Mouse (Mus musculus) MEL-GATA-1-ER (cell line): ENCODE data around the gene Plcd1.

Source experiments
- DNase-seq: peaks from one replicate; pipeline ENCODE4 v3.0.0-alpha.2; 2012; ENCODE audit warnings: low read depth; ENCODE audit errors: extremely low read depth

Plcd1 gene

DNA sequence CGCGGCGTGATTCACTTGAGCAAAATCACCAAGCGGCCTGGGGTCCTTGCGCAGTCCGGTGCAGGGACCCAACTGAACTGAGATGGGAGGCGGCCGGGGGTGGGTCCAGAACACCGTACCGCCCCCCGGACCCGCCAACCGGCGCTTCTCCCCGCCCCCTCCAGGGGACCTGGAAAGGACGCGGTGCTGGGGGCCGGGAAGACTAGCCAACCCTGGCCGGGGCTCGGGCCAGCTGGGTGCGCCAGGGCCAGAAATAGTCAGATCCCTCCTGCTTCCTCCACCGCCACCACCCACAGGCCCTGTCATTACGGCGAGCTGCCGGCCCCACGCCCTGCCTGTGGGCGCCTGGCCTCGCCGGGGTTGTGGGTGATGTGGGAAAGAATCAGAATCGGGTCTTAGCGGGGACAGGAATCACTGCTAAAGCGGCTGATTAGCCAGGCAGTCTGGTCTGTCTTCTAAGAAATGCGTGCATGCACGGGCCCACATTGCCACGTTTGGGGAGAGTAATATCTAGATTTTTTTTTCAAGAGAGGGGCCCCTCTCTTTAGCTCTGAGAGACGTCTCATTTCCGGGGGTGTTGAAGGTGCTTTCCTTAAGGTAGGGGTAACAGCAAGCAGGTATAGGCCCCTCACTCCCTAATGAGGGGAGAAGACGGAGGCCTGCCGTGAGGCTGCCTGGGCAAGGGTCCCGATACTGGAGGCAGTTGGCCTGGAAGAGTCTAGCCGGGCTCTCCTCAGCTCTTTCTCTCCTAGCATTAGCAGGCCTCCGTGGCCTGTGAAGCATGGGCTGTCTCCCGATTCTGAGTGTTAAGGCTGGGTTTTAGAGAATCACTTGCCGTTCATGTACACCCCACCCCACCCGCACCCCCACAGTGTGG, at the start of gene Plcd1:
Plcd1 (minus strand) TSS at position 84 of the 877 bp plus-strand sequence.
- no peak for DNase-seq

- no peak for DNase-seq
These were observed 48.8 kb upstream of the Plcd1 start for GRCm38 (mm10) chr9:119142066-119142465.

DNA sequence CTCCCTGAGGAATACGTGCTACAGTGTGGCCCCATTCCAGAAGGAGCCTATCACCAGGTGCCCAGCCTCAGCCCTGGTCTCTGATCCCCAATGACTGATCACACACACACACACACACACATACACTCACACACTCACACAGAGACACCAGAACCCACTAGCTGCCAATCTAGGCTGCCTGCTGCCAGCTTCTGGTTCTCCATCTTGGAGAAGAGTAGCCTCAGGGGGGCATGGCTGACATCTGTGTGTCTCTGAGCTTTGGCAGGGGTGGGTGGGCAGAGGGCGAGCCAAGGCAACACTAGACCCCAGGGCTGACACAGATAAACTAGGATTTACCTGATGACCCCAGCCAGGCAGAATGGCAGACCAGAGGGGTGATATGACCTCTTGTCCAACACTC, 45.5 kb upstream of the Plcd1 start:
- no peak for DNase-seq

DNA sequence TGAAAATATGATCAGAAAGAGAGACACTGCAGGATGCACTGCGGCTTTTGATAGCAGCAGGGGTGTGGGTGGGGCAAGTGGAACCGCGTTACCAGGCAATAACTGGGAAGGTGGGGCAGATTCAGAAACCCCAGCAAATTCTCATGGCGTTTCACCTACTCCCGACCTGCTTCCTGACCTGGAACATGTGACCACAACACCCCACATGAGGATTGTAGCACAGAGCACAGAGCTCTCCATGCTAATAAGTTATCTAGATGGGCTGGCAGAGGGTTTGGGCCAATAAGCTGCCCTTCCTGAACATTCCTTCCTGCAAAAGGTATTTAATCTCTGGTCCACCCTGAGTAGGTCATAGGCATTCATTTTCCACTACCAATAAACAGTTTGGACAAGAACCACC, 37.4 kb upstream of the Plcd1 start:
- DNase-seq = peak; percentile 33

DNA sequence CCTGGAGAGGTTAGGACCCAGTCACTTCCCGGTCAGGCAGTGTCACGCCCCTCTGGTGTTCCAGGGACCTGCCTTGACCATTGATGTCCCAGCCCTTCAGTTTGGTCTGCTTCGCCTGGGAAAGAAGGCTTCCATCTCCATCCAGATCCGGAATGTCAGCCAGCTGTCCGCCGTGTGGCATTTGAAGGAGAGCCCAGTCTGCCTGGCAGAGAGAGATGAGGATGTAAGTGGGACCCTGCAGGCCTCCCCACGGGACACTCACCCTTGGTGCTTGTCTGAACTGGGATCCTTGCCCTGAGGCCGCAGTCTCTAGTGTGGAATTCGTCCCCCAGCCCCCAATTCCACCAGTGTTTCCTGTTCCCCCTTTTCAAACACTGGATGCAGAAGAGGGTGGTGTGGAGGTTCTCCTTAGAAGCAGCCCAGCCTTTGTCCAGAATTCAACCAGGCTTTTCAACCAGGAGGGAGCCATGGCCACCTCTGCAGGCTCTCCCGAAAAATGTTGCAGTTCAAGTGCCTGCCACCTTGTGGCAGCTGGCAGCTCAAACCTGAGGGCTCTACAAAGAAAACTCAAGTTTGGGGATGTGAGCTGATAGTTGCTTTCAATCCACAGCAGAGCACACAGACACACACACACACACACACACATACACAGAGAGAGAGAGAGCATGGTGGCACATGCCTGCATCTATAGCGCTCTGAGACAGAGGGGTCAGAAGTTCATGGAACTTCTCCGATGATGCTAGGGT, 35.3 kb upstream of the Plcd1 start:
- DNase-seq = no peak

DNA sequence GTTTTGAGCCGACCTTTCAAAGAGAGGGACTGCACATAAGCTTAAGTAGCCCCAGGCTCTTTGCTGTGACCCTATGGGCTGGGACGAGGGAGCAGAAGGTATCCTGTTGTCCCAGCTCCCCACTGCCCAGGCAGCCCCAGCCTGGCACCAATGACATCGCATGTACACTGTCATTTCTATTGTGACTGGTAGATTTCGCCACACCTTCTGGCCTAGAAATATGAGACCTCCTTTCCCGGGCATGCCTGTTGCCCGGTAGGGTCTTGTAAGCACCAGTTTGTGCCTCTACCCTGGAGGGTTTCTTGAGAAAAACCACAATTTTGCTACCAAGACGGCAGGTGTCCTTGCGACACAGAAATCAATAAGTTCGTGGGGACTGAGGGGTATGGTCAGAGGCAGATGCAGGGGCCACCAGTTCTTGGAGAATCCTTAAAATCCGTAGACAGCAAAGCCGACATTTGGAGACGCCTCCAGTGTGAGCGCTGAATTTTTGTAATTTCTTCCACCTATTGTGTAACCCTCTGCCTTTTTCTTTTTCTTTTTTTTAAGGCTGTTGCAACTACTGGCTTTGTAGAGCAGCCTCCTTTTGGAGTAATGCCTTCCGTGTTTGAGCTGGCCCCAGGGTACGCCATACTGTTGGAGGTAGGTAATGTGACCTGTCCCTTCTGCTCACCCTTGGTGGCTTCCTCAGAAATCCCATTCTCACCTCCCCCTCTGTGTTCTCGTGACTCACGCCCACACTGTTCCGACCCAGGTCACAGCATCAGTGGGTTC, 29.5 kb upstream of the Plcd1 start:
- no peak for DNase-seq

- DNase-seq = no peak
These were observed 26.9 kb upstream of the Plcd1 start for GRCm38 (mm10) chr9:119120168-119120560.

GRCm38 (mm10) chr9:119119409-119120167, 26.3 kb upstream of the Plcd1 start:
- DNase-seq = no peak

GRCm38 (mm10) chr9:119114911-119115310, 21.6 kb upstream of the Plcd1 start:
- DNase-seq = no peak

DNA sequence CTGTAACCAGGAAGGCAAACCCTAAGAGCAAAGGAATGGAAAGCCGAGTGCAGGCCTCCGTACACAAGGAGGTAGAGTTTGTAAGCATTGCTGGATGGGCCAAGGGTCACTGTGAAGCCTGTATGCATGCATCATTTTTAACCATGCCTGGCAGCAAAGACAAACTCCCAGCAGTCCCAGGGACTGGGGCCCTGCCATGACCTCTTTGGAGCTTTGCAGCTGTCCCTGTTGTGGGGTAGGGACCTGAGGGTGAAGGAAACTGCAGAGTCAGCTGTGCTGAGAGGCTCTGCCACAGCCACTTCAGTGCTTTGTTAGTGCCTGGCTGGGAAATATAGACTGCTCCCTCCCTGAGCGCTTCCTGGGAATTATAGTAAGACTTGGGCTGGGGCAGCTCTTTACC, 17.3 kb upstream of the Plcd1 start:
- DNase-seq = no peak

DNA sequence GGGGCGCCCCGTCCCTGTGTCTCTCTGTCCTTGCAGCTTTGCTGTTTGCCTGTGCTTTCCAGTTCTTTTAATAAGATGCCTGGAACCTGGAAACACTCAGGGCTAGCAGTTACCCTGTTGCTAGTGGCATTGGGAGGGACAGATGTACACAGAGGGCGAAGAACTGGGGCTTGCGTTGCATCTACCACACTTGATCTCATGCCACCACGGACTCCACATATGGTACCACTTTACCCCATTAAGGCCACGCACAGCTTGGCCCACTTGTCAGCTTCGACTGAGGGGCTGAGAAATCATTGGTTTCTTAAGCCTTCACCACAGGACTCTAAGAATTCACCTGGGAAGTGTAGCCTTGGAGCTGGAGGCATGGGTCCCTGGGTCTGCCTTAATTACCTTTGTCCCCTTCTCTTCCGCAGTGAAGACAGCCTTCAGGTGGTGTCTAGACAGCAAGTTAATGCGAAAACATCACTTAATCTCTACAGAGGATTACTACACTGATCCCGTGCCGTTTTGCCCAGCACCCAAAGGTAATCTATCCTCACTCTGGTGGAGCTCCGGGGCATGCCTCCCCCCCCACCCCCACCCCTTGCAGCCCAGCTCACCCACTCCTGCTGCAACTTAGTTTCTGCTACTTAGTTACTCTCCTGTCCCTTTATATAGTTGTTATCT, 16.5 kb upstream of the Plcd1 start:
- DNase-seq = no peak

DNA sequence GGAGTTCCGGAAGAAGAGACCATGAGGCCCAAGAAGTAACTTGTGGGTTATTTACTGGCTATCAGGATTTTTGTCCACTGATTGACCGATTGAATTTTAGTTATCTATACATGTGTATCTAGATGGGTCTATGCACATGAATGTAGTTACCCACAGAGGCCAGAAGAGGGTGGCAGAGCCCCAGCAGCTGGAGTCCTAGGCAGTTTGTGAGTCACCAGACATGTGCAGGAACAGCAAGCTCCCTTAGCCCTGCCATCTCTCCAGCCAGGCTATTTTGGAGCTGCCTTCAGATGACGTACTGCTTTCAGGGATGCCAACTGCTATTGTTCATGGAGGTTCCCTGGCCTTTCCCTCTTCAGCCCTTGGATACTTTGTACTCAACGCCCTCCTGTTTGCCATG, 14.3 kb upstream of the Plcd1 start:
- peak; percentile 43 for DNase-seq

DNA sequence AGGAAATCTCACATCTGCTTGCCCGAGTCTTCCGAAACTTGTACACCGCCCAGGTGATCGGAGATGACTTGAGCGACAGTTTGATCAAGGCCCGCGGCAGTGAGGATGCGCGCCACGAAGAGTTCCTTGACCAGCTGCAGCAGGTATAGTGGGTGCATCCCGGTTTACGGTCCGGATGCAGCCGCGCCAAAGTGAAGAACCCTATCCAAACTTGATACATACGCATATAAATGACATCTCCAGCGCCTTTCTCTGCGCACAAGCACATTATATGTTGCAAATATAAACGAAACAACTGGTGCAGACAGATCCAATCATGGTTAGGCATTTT, 9.4 kb upstream of the Plcd1 start:
- DNase-seq = no peak

DNA sequence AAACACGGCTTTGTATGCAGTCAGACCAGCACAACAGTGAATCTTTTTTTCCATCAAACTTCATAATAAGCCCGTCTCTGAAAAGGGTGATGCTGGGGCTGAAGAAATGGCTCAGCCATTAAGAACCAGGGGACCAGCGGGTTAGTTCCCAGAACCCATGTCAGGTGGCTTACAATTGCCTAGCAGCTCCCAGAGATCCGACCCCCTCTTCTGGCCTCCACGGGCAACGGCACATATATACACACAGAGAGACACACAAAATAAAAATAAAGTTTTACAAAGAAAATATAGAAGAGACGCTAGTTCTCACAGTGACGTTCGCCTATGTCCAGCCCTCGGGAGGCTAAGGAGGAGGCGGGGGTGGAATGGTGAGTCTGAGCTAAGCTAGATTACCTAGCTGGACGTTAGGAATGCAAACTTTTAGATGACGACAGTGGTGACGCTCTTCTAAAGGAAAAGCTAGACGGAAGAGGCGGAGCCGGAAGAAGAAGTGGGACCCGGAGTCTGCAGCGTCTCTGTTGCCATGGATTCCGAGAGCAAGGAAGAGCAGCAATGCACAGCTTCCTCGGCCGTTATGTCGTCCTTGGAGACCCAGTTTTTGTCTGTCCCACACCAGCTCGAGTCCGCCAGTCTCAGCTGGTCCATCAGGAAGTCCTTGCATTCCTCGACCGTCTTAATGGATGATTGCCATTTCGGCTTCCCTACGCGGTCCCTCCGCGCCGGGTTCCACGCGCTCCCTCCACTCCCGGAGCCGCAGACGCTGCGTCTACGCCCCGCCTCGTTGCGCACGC, 8.9 kb upstream of the Plcd1 start, which contains the start of gene Dlec1:
Dlec1 (plus strand) TSS at position 487 of the 791 bp plus-strand sequence.
- DNase-seq = peak; percentile 91

DNA sequence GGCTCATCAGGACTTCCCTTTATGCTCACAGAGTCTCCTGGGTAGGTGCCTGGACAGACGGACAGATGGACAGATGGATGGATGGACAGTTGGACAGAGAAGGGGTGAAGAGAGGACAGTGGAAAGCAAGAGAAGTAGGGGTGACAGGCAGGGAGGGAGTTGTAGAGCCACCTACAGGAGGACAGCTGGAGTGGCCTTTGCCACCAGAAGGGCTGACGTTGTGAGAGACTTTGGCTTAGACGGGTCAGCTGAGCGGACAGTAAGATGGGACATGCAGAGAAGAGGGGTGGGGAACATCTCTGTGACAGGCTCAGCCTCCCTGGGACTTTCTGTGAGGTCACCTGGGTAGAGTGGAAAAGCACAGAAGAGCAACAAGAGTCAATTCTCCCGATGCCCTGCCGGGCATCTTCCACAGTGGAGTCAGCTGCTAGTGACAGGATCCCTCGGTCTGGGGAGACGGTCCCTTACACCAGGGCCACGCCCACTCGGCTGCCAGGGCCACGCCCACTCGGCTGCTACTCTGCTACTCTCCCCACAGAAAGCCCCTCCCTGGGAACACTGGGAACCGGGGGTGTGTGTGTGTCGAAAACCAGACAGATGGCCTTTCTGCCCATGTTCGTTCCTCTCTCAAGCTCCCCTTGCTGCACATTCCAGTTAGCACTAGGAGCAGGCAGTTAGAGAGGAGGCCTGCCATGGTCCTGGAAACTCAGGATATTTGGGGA, 7.0 kb upstream of the Plcd1 start:
- no peak for DNase-seq

GRCm38 (mm10) chr9:119094462-119095109, 1.3 kb upstream of the Plcd1 start:
- no peak for DNase-seq

DNA sequence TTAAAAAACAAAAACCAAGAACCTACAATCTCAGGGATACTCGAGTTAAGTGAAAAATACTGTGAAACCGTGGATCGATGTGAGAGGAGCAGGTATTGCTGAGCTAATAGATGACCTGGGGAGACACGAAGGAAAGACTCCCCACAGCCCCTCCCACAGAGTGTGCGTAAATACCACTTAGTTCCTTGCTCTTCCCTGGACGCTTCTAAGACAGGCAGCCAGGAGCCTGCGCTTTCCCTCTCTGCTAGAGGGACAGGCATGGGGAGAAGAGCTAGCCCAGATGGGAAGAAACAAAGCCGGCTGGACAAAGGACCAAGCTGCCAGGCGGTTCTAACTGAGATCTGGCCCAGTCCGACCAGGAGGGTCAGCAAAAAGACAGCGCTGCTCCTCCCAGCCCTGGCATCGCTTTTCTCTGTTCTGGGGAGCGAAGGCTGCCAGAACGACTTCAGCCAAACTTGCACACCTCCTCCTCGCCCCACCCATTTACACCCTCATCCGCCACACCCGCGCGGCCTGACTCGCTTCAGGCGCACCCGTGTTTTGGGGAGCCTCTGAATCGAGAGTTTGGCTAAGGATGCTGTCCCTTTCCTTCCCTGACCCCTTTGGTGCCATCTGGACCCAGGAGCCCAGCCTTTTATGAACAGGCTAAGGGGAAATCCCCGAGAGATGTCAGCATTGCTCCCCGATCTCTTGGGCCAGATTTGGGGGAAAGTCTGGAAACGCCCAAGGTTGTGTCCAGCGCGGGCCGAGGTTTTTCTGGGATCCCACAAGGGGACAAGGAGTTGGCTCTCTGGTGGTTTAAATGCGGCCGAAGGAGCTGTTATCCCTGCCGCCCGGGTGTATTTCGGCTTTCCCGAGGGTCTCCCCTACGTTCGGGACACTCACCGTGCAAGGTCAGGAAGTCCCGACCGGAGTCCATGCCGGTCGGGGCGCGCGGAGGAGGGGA, 556 bp downstream of the Plcd1 start:
- no peak for DNase-seq
